Mouse (Mus musculus) ES-Bruce4 (cell line): ENCODE measurements at regions not wholly inside any gene's neighbourhood (a gene's known extent, or its start where the extent isn't known, plus 50 kb on each side); places are given as distances from the start of the nearest gene placed in this dataset.

ENCODE experiments used
- CTCF ChIP-seq: IDR thresholded peaks from one replicate; pipeline ENCODE4 v1.8.1; 2011; ENCODE audit warnings: low read depth, low read length
- POLR2A ChIP-seq: IDR thresholded peaks from one replicate; pipeline ENCODE4 v1.8.1; 2011; ENCODE audit warnings: low read length; ENCODE audit not compliant: insufficient read depth

- TF ChIP-seq CTCF (no peak), POLR2A (no peak)
Observed at GRCm38 (mm10) chr10:7323258-7323657, 111.2 kb upstream of the Cnksr3 start.
